Mouse (Mus musculus) brown adipose tissue, adult 24 weeks (tissue): Measurements from ENCODE around the gene Tmem203. TPM values are rescaled to one million over a fixed set of nuclear protein-coding genes. Genes with fewer than 3 reads are reported as not detected.

Source experiments
- H3K27ac ChIP-seq: fragments of 200-500 bp; replicated peaks from 2 replicates; pipeline ENCODE4 v1.5.1; 2012; ENCODE audit warnings: low read depth, mild to moderate bottlenecking, low read length
- H3K4me1 ChIP-seq: fragments of 200-500 bp; 2 replicates; pipeline ENCODE4 v1.6.1; 2012; ENCODE audit warnings: low read length, mixed read lengths; ENCODE audit not compliant: control insufficient read depth, insufficient read depth, insufficient read length
- H3K4me3 ChIP-seq: fragments of 200-500 bp; 2 replicates; pipeline ENCODE4 v1.5.1; 2012; ENCODE audit warnings: low read depth, mild to moderate bottlenecking, low read length, moderate library complexity; ENCODE audit not compliant: insufficient read depth
- polyA plus RNA-seq: library from polyadenylated mRNA; stranded (reverse); fragments of >200 nt; gene quantifications from 2 replicates; pipeline ENCODE4 v1.2.4, GENCODE M21; 2012; ENCODE audit not compliant: missing spikeins, insufficient read depth, insufficient read length

The Tmem203 gene
- polyA plus RNA-seq, 1 experiment: 13.5 TPM

GRCm38 (mm10) chr2:25227406-25227805 lies 27.8 kb upstream of the Tmem203 start:
- H3K4me3 ChIP-seq: no peak overlapping the region
- peak overlapping the region; percentile 66 for H3K27ac ChIP-seq
- H3K4me1 ChIP-seq: peaks cover 9% of the 10 kb centered on the region

GRCm38 (mm10) chr2:25228431-25228889 lies 26.8 kb upstream of the Tmem203 start:
- peaks cover 9% of the 10 kb centered on the region for H3K4me1 ChIP-seq
- 0 out of 2 replicates have a peak overlapping the region, but pooled peaks have one; percentile 23 for H3K27ac ChIP-seq
- H3K4me3 ChIP-seq: peak overlapping the region; percentile 40

- H3K27ac ChIP-seq: peak overlapping the region; percentile 12; the same call in 1 of the 2 replicates
- peaks cover 9% of the 10 kb centered on the region for H3K4me1 ChIP-seq
- no peak overlapping the region for H3K4me3 ChIP-seq
Measured at GRCm38 (mm10) chr2:25228995-25229530, 26.2 kb upstream of the Tmem203 start.

GRCm38 (mm10) chr2:25229582-25229981 lies 25.7 kb upstream of the Tmem203 start:
- no peak overlapping the region for H3K27ac ChIP-seq
- H3K4me3 ChIP-seq: no peak overlapping the region
- peaks cover 9% of the 10 kb centered on the region for H3K4me1 ChIP-seq

GRCm38 (mm10) chr2:25230581-25230980 lies 24.7 kb upstream of the Tmem203 start:
- Histone ChIP-seq H3K4me1 (peaks cover 6% of the 10 kb centered on the region), H3K4me3 (no peak overlapping the region), H3K27ac (no peak overlapping the region)

GRCm38 (mm10) chr2:25231038-25231437 lies 24.2 kb upstream of the Tmem203 start:
- no peak overlapping the region for H3K4me3 ChIP-seq
- peaks cover 5% of the 10 kb centered on the region for H3K4me1 ChIP-seq
- no peak overlapping the region for H3K27ac ChIP-seq

- H3K4me1 ChIP-seq: no peaks in the 10 kb centered on the region
- H3K4me3 ChIP-seq: no peak overlapping the region
- H3K27ac ChIP-seq: no peak overlapping the region
Measured at GRCm38 (mm10) chr2:25233421-25233820, 21.8 kb upstream of the Tmem203 start.

- H3K4me3 ChIP-seq: no peak within 1 kb of the TSS
- H3K27ac ChIP-seq: no peak within 1 kb of the TSS
- no peaks in the 10 kb centered on the region for H3K4me1 ChIP-seq
Measured at GRCm38 (mm10) chr2:25234050-25234449, 21.2 kb upstream of the Tmem203 start, which contains the start of gene Slc34a3. Gene Slc34a3, minus strand, starts transcription at chr2:25234364.

- no peak overlapping the region for H3K4me3 ChIP-seq
- H3K27ac ChIP-seq: no peak overlapping the region
- H3K4me1 ChIP-seq: no peaks in the 10 kb centered on the region
Measured at GRCm38 (mm10) chr2:25234551-25235220, 20.6 kb upstream of the Tmem203 start.

GRCm38 (mm10) chr2:25236614-25237013 lies 18.6 kb upstream of the Tmem203 start, which contains the start of gene Rnf224:
Gene Rnf224, minus strand, starts transcription at chr2:25236787.
- H3K4me3 ChIP-seq: no peak within 1 kb of the TSS
- no peak within 1 kb of the TSS for H3K27ac ChIP-seq
- H3K4me1 ChIP-seq: peaks cover 3% of the 10 kb centered on the region; the same call in 1 of the 2 replicates

GRCm38 (mm10) chr2:25237522-25237921 lies 17.7 kb upstream of the Tmem203 start:
- no peak overlapping the region for H3K27ac ChIP-seq
- H3K4me1 ChIP-seq: peaks cover 3% of the 10 kb centered on the region; the same call in 1 of the 2 replicates
- H3K4me3 ChIP-seq: no peak overlapping the region

GRCm38 (mm10) chr2:25238106-25238505 lies 17.1 kb upstream of the Tmem203 start:
- Histone ChIP-seq H3K27ac (no peak overlapping the region), H3K4me3 (no peak overlapping the region), H3K4me1 (peaks cover 3% of the 10 kb centered on the region; the same call in 1 of the 2 replicates)

- H3K27ac ChIP-seq: no peak overlapping the region
- H3K4me3 ChIP-seq: no peak overlapping the region
- H3K4me1 ChIP-seq: peaks cover 3% of the 10 kb centered on the region; the same call in 1 of the 2 replicates
Measured at GRCm38 (mm10) chr2:25239766-25240165, 15.5 kb upstream of the Tmem203 start.

- H3K27ac ChIP-seq: no peak overlapping the region
- peak overlapping the region; percentile 57; the same call in 1 of the 2 replicates for H3K4me3 ChIP-seq
- peaks cover 3% of the 10 kb centered on the region; the same call in 1 of the 2 replicates for H3K4me1 ChIP-seq
Measured at GRCm38 (mm10) chr2:25240310-25240709, 14.9 kb upstream of the Tmem203 start.

GRCm38 (mm10) chr2:25240723-25241437 lies 14.4 kb upstream of the Tmem203 start:
- Histone ChIP-seq H3K27ac (no peak overlapping the region), H3K4me1 (peaks cover 3% of the 10 kb centered on the region; the same call in 1 of the 2 replicates), H3K4me3 (peak overlapping the region; percentile 57)
